Mouse (Mus musculus) liver, embryonic 11.5 days (tissue): ENCODE results near the gene Nup62. TPM values are rescaled to one million over a fixed set of nuclear protein-coding genes. Genes with fewer than 3 reads are reported as not detected.

Experiments used
- ATAC-seq: fragments of 200-750 bp; cut with Nextera tagmentation; replicated peaks from 2 replicates; pipeline ENCODE4 v1.8.0; 2017; ENCODE audit warnings: moderate number of reproducible peaks, mild to moderate bottlenecking, moderate TSS enrichment, moderate library complexity; ENCODE audit not compliant: low FRiP score
- DNase-seq: peaks from one replicate; pipeline ENCODE4 v3.0.0-alpha.2; 2017; ENCODE audit warnings: low spot score
- H3K27ac ChIP-seq: fragments of 300-500 bp; sonication (generic); 2 replicates; pipeline ENCODE4 v1.5.1; 2014; ENCODE audit warnings: mild to moderate bottlenecking, low read depth, low read length, control low read depth
- H3K27me3 ChIP-seq: fragments of 300-500 bp; sonication (generic); replicated peaks from 2 replicates; pipeline ENCODE4 v1.6.1; 2014; ENCODE audit warnings: low read length, mixed read lengths; ENCODE audit not compliant: control insufficient read depth, insufficient read depth
- H3K36me3 ChIP-seq: fragments of 300-500 bp; sonication (generic); 2 replicates; pipeline ENCODE4 v1.6.1; 2014; ENCODE audit warnings: mild to moderate bottlenecking, low read length, moderate library complexity, mixed read lengths; ENCODE audit not compliant: control insufficient read depth, insufficient read depth
- H3K4me1 ChIP-seq: fragments of 300-500 bp; sonication (generic); replicated peaks from 2 replicates; pipeline ENCODE4 v1.6.1; 2014; ENCODE audit warnings: low read length, mixed read lengths; ENCODE audit not compliant: control insufficient read depth, insufficient read depth
- H3K4me2 ChIP-seq: fragments of 300-500 bp; sonication (generic); 2 replicates; pipeline ENCODE4 v1.6.1; 2014; ENCODE audit warnings: mild to moderate bottlenecking, control low read depth, moderate library complexity
- H3K4me3 ChIP-seq: fragments of 300-500 bp; sonication (generic); 2 replicates; pipeline ENCODE4 v1.5.1; 2014; ENCODE audit warnings: low read depth, low read length, control low read depth
- H3K9ac ChIP-seq: fragments of 300-500 bp; sonication (generic); 2 replicates; pipeline ENCODE4 v1.6.1; 2014; ENCODE audit warnings: low read depth, low read length, control low read depth
- H3K9me3 ChIP-seq: fragments of 300-500 bp; sonication (generic); 2 replicates; pipeline ENCODE4 v1.6.1; 2016; ENCODE audit warnings: low read length, inconsistent platforms, mixed read lengths; ENCODE audit not compliant: control insufficient read depth
- WGBS: fragments of 180-500 bp; shearing (Covaris S2); extraction: QIAGEN DNeasy Blood & Tissue Kit; methylation state at CpG from one replicate; pipeline ENCODE4 v1.1.7; 2014; 5-methylcytosine and 5-hydroxymethylcytosine counted together
- polyA plus RNA-seq: library from polyadenylated mRNA; unstranded; fragments of >200 nt; fragmentation: Nextera tagmentation; extraction: Ambion mirVana; gene quantifications from 2 replicates; pipeline ENCODE4 v1.2.1, GENCODE M21; 2014

The Nup62 gene
- polyA plus RNA-seq, 1 experiment from 2014 or later: 85.7 TPM

GRCm38 (mm10) chr7:44836423-44837053, 20.6 kb downstream of the Nup62 start:
- Histone ChIP-seq H3K27me3 (peaks cover 11% of the 10 kb centered on the region), H3K27ac (no peak overlapping the region), H3K36me3 (peaks cover 4% of the 10 kb centered on the region; the same call in 1 of the 2 replicates), H3K4me1 (peaks cover 14% of the 10 kb centered on the region), H3K9me3 (no peaks in the 10 kb centered on the region), H3K4me2 (no peak overlapping the region), H3K9ac (no peak overlapping the region), H3K4me3 (no peak overlapping the region)
- 76% methylated on average over 9 of the region's 9 CpGs for WGBS
- ATAC-seq (no peak), DNase-seq (no peak)

DNA sequence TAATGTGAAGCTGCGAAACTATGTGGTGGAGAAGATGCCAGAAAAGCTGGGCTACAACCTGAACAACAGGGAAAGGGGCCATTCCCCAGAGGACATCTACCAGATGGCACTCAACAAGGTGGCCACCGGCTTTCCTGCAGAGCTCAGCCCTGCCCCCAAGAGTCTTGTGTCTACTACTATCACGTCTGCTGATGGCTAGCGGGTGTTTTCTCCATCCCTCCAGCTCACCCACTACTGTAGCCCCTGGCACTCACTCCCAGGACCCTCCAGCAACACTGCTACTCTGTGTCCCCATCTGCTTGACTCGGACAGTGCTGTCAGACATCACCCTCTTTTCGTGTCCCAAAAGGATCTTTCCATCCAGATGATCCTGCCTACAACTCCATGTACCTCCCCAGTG, 22.2 kb downstream of the Nup62 start:
- no peak for DNase-seq
- peaks cover 15% of the 10 kb centered on the region for H3K36me3 ChIP-seq
- no peak overlapping the region for H3K4me2 ChIP-seq
- H3K4me1 ChIP-seq: peaks cover 17% of the 10 kb centered on the region
- H3K9ac ChIP-seq: no peak overlapping the region
- no peak overlapping the region for H3K4me3 ChIP-seq
- no peak overlapping the region for H3K27ac ChIP-seq
- ATAC-seq: no peak
- H3K27me3 ChIP-seq: peaks cover 11% of the 10 kb centered on the region
- H3K9me3 ChIP-seq: no peaks in the 10 kb centered on the region
- WGBS: 82% methylated on average over 6 of the region's 6 CpGs

DNA sequence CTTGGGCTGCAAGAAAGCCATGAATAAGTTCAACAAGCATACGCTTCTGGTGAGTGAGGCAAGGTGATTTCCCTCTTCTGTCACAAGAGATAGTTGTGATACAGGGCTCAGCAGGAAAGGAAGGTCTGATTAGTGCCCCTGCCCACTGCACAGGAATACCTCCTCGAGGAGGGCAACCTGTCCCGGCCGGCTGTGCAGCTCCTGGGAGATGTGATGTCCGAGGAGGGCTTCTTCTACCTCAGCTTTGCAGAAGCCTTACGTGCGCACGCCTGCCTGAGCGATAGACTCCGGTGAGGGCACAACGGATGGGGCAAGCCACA, 23.2 kb downstream of the Nup62 start:
- Histone ChIP-seq H3K4me1 (peaks cover 20% of the 10 kb centered on the region), H3K4me2 (peak overlapping the region; percentile 76), H3K27me3 (peaks cover 11% of the 10 kb centered on the region), H3K9me3 (no peaks in the 10 kb centered on the region), H3K36me3 (peaks cover 22% of the 10 kb centered on the region), H3K27ac (no peak overlapping the region), H3K9ac (peak overlapping the region; percentile 52), H3K4me3 (peak overlapping the region; percentile 43)
- DNase-seq: no peak
- ATAC-seq: no peak
- 17% methylated on average over 11 of the region's 11 CpGs for WGBS

GRCm38 (mm10) chr7:44839491-44840191, 23.8 kb downstream of the Nup62 start:
- H3K4me2 ChIP-seq: peak overlapping the region; percentile 76
- peak overlapping the region; percentile 43 for H3K4me3 ChIP-seq
- H3K4me1 ChIP-seq: peaks cover 20% of the 10 kb centered on the region
- 3% methylated on average over 58 of the region's 58 CpGs for WGBS
- H3K9ac ChIP-seq: peak overlapping the region; percentile 52
- DNase-seq (peak; percentile 68), ATAC-seq (peak; percentile 38; the same call in 1 of the 2 replicates)
- peaks cover 22% of the 10 kb centered on the region for H3K36me3 ChIP-seq
- no peak overlapping the region for H3K27ac ChIP-seq
- peaks cover 11% of the 10 kb centered on the region for H3K27me3 ChIP-seq
- no peaks in the 10 kb centered on the region for H3K9me3 ChIP-seq

DNA sequence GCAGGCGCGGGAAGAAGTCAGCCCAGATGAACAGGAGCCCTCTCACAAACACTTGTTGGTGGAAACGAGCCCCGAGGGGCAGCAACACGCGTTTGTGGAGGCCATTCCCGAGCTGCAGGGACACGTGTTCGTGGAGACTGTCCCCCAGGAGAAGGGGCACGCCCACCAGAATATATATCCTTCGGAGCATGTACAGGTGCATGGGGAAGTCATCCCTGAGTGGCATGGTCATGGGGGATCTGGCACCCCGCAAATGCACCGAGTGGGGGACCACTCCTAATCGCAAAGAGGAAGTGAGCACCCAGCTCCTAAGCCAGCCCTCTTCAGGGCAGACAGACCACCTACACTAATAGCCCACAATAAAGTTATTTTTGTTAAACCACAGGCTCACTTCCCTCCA, 24.5 kb downstream of the Nup62 start:
- WGBS: 50% methylated on average over 14 of the region's 14 CpGs

GRCm38 (mm10) chr7:44841825-44842463, 26.1 kb downstream of the Nup62 start:
- no peak overlapping the region for H3K4me2 ChIP-seq
- no peak overlapping the region for H3K4me3 ChIP-seq
- H3K9me3 ChIP-seq: no peaks in the 10 kb centered on the region
- peaks cover 37% of the 10 kb centered on the region for H3K36me3 ChIP-seq
- no peak for ATAC-seq
- no peak for DNase-seq
- 91% methylated on average over 8 of the region's 8 CpGs for WGBS
- peaks cover 20% of the 10 kb centered on the region for H3K4me1 ChIP-seq
- H3K9ac ChIP-seq: no peak overlapping the region
- peaks cover 11% of the 10 kb centered on the region for H3K27me3 ChIP-seq
- H3K27ac ChIP-seq: no peak overlapping the region

More for the DNA sequence above, 24.5 kb downstream of the Nup62 start:
- H3K36me3 ChIP-seq: peaks cover 24% of the 10 kb centered on the region
- peak overlapping the region; percentile 76 for H3K4me2 ChIP-seq
- H3K9ac ChIP-seq: no peak overlapping the region
- H3K27ac ChIP-seq: no peak overlapping the region
- H3K9me3 ChIP-seq: no peaks in the 10 kb centered on the region
- H3K4me1 ChIP-seq: peaks cover 20% of the 10 kb centered on the region
- DNase-seq (no peak), ATAC-seq (no peak)
- peaks cover 11% of the 10 kb centered on the region for H3K27me3 ChIP-seq
- no peak overlapping the region for H3K4me3 ChIP-seq

DNA sequence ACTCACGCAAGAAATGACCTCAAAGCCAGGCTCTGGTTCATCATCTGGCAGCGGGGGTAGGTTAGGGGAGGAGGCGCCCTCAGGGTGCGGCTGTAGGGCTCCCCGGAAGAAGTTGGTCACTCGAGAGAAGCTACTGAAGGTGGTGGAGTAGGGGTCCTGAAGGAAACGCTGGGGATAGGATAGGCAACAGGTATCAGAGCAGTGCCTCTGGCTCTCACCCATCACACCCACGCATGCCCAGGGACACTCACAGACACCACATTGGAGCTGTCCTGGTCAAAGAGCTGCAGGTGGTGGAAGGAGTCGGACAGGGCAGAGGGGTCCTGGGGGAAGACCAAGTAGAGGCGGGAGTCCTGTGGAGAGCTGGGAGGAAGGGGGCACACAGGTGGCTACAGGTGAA, 29.1 kb downstream of the Nup62 start:
- WGBS: 90% methylated on average over 10 of the region's 10 CpGs
- H3K4me1 ChIP-seq: peaks cover 14% of the 10 kb centered on the region
- no peak overlapping the region for H3K4me2 ChIP-seq
- no peak overlapping the region for H3K9ac ChIP-seq
- no peaks in the 10 kb centered on the region for H3K9me3 ChIP-seq
- DNase-seq (no peak), ATAC-seq (no peak)
- H3K27ac ChIP-seq: no peak overlapping the region
- peaks cover 37% of the 10 kb centered on the region for H3K36me3 ChIP-seq
- H3K27me3 ChIP-seq: no peaks in the 10 kb centered on the region; the same call in 1 of the 2 replicates
- H3K4me3 ChIP-seq: no peak overlapping the region

DNA sequence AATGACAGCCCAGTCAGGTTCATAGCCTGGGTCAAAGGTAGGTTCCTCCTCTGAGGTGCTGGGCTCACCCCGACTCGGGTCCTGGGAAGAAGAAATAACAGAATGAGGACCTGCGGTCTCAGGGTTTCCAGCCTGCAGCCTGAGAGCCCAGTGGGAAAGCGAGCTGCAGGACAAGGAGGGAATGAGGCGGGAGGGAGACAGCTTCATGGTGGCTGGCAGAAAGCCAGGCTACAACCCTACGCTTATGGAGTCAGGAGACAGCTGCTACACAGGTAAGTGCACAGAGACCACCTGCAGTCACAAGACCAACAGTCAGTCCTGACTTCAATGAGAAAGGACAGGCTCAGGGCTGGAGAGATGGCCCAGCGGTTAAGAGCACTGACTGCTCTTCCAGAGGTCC, 30.9 kb downstream of the Nup62 start:
- WGBS: 89% methylated on average over 7 of the region's 7 CpGs

More for the DNA sequence above, 30.9 kb downstream of the Nup62 start:
- ATAC-seq (no peak), DNase-seq (no peak)
- no peak overlapping the region for H3K27ac ChIP-seq
- peaks cover 33% of the 10 kb centered on the region for H3K36me3 ChIP-seq
- no peak overlapping the region; the same call in 1 of the 2 replicates for H3K4me3 ChIP-seq
- H3K4me1 ChIP-seq: peaks cover 17% of the 10 kb centered on the region
- H3K27me3 ChIP-seq: no peaks in the 10 kb centered on the region
- no peaks in the 10 kb centered on the region for H3K9me3 ChIP-seq
- H3K4me2 ChIP-seq: no peak overlapping the region
- no peak overlapping the region for H3K9ac ChIP-seq
